Mouse (Mus musculus): ENCODE measurements around the gene Syne4. TPM values are rescaled to one million over a fixed set of nuclear protein-coding genes. Genes with fewer than 3 reads are reported as not detected.

The Syne4 gene
- total RNA-seq, 2 experiments from 2014 or later = 0.86 to 0.87 TPM

DNA sequence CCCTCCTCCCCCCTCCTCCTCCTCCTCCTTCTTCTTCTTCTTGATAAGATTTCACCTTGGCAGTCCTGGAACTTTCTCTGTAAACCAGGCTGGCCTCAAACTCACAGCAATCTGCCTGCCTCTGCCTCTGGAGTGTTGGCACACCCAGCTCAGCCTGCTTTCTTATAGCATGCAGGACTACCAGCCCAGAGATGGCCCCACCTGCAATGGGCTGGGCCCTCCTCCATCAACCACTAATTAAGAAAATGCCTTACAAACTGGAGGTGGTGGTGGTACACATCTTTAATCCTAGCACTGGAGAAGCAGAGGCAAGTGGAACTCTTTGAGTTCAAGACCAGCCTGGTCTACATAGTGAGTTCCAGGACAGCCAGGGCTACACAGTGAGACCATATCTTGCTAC lies 11.8 kb downstream of the Syne4 start:
- intact Hi-C loops (cut with DNase I) = no loop called here
- no peak for DNase-seq

DNA sequence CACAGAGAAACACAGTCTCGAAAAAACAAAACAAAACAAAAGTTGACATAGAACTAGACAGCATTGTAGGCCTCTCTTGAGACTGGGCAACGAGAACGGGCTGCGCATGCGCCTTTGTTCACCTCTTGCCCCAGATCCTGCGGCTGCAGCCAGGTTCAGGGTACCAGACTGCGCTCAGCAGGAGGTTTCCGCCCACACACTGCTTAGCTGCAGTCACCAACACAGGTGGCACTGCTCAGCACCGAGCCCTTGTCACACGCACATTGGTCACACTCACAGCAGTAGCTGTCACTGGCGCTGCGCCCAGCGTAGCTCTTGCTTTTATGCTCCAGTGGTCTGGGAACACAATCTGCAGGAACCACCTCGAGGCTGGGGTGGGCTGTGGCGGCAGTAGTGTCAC lies 12.5 kb downstream of the Syne4 start:
- intact Hi-C loops (cut with DNase I) = no loop called here
- DNase-seq = no peak

DNA sequence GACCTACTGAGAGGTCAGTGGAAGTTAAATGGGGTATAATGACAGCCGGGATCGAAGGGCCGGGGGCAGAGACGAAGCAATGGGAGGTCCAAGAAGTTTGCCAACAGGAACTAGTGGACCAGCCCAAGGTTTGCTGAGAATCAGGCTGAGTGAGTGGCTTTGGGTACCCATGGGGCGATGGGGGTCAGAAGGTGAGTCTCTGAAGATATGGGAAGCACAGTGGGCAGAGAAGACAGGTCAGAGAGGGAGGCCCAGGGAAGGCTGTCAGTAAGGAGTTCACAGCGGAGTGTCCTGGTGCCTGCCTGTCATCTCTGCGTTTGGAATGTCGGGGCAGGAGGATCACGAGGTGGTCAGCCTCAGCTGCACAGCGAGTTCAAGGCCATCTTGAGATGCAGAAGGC lies 13.8 kb downstream of the Syne4 start:
- intact Hi-C loops (cut with DNase I) = no loop called here
- no peak for DNase-seq

DNA sequence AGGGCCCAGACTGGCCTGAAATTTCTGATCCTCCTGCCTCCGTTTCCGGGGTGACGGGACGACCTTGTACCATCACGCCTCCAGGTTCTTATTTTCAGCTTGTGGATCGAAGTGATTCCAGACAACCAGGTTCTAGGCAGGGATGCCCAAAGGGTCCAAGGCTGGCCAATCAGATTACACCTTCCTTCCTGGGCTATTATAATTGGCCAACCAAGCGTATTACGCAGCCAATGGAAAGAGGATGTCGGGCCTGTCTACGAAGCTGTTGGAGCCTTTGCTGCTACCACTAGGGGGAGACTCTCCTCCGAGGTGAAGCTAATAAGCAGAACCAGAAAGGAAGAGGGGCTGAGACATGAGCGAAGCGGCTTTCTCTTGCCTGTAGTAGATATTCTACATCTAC lies 17.3 kb downstream of the Syne4 start:
- intact Hi-C loops (cut with DNase I) = no loop called here
- peak; percentile 78 to 83 for DNase-seq

DNA sequence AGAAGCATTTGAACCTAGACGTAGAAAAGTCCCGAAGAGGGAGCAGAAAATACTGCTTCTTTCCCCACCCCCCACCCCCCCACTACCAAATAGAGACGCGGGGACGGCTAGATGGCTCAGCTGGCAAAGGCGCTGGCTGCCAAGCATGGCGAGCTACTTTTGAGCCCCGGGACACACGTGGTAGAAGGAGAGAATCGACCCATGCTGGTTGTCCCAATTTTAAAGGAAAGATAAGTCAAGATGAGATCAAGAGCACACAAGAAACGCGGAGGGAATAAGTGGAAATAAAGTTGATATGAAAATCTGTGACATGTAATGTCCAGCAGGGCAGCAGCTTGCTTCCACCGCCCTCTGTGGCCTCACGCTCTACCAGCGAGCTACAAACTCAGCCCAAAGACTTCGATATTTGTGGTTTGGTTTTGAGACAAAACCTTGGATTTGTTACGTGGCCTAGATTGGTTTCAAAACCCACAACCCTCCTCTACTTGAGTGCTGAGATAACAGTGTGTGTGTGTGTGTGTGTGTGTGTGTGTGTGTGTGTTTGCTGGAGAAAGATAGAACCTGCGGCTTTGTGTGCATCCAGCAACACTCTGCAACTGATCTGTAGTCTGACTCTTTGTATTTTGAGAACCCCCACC lies 18.1 kb downstream of the Syne4 start:
- DNase-seq = no peak
- intact Hi-C loops (cut with DNase I) = no loop called here

DNA sequence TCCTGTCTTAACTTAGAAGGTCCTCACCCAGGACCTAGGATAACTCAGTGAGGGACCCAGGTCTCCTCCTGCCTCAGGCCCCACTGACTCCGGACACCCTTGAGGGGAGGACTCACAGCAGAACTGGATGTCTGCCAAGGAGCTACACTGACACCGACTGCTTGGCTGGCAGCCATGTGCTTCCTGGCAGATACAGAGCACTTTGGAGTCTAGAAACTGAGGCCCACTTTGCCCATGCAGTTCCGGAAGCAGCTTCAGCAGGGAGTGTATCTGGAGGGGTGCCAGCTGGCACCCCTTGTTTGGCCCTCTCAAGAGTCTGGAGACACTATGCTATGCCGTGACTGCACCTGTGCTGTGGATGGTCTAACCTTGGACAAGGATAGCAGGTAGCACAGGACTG lies 18.8 kb downstream of the Syne4 start:
- peak; percentile 70 to 80 for DNase-seq
- intact Hi-C loops (cut with DNase I) = no loop called here

DNA sequence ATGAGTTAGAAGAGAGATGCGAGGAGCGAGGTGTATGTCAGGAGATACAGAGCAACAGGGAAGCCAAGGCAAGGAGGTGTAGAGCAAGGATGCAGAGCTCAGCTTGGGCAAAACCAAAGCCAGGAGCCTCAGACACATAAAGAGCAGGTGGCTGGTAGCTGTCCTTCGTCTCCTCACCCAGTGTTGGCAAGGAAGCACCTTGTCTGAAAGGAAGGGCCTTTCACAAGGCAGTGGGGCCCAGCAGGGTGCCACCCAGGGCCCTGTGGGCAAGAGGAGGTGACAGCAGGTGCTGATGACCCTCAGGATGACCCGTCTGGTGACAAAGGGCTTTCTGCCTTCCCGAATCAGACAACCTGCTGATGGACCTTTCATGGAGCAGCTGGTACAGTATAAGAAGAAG lies 20.0 kb downstream of the Syne4 start:
- DNase-seq = no peak
- intact Hi-C loops (cut with DNase I) = no loop called here

DNA sequence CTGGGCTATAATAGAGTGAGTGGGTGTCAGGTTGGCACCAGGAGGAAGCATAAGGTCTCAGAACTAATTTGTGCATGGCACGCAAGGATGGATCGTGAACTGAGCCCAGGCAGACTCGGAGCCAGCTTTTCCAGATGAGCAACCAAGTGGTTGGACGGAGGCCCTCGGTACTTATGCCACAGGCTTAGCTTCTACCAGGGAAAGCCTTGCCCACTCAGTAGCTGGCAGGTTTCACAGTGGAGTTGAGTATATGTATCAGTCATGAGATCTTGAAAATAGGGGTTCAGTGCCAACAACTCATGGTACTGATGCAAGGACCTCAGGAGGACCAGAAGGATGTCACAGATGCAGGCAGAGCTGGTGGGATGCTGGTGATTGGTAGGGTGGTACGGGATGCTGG lies 21.1 kb downstream of the Syne4 start:
- no peak for DNase-seq
- intact Hi-C loops (cut with DNase I) = loop anchor here (2.0 kb wide), 1 partner anchor 97 kb away; no protein-coding TSS in a partner anchor

DNA sequence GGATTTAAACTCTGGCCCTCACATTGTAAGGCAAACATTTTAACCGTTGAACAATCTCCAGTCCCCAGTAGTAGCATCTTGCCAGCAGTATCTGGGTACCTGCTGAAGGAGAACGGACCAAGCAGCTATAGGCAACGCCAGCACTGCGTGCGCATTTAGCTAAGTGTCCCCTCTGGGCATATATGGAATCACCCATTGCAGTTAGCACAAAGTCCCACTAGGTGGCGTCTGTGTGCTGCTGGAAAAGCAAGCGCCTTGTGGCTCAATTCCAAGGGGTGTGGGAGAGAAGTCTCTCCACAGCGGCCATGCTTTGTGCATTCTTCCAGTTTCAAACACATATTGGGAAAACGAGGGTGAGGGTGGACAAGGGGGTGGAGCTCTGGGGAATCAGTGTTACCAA lies 21.8 kb downstream of the Syne4 start:
- intact Hi-C loops (cut with DNase I) = loop anchor here (2.0 kb wide), 1 partner anchor 96 kb away; no protein-coding TSS in a partner anchor
- peak; percentile 84 to 92 for DNase-seq

DNA sequence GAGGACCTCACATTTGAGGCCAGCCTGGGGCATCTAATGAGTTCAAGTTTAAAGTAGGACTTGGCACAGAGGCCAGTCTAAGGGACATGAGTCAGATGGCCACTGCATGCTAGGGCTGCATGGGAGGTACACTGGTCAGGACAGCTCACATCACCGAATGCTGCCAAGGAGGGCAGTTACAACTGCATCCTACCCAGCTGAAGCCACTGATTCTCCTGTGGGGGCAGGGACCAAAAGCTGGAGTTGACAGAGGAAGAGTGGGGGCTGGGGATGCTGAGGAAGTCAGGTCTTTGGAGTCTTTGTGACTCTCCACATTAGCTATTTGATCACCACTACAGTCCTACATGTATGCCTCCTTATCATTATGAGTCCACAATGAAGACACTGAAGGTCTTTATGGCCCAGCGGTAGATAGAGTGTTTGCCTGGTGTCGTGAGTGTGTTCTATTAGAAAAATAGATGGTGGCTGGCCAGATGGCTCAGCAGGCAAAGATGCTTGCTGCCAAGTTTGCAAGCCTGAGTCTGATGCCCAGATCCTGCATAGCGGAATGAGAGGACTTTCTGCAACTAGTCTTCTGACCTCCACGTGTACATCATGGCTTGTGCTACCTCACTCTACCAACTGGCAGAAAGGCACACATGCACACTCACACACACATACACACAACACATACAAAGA lies 25.0 kb downstream of the Syne4 start:
- no peak for DNase-seq
- intact Hi-C loops (cut with DNase I) = no loop called here

DNA sequence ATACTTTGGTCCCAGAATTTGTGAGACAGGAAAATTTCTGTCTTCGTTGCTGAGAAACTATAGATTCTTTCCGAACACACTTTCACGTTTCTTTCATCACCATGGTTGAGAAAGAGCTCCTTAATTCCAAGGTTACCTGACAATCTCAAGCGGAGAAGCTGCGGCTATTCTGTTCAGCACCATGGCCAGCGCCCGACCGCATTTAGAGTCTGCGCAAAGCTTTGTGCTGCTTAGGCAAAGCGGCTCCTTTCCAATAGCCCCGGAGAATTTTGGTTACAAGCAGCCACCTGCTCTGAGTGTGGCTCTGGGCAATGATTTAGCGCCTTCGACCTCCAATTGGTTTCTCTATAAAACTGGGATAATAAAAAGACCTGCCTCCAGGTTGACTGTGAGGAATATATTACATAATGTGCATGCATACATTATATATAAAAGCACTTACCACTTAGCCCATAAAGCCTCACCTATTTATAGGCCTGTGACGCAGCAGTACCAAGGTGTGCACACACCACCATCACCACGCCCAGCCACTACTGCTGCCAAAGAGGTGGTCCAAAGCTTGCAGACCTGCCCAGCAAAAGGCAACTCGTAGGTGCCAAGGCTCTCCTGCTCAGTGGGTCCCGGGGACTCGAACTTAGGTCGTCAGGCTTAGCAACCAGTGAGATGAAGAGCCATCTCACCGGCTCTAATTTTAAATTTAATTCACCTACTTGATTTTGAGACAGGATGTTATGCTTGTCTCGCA lies 32.2 kb downstream of the Syne4 start:
- peak; percentile 72 to 84 for DNase-seq
- intact Hi-C loops (cut with DNase I) = no loop called here

DNA sequence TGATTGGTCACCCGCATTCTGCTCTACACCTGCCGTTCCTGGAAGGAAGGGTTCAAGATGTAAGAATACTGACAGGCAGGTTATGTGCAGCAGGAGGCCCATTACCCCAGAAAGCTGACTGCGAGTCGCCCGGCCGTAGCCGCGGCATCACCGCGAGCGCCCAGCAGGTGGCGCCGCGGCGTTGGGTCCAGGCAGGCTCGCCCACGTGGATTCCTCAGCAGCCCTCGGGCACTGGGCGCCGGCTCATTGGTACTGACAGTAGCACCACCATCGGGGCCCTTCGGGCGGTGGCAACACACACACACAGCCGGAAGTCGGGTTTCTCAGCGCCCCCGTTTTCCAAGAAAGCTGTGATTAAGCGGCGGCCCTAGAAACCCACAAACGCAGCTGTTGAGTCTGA lies 33.2 kb downstream of the Syne4 start:
- intact Hi-C loops (cut with DNase I) = no loop called here
- peak; percentile 53 to 61 for DNase-seq

DNA sequence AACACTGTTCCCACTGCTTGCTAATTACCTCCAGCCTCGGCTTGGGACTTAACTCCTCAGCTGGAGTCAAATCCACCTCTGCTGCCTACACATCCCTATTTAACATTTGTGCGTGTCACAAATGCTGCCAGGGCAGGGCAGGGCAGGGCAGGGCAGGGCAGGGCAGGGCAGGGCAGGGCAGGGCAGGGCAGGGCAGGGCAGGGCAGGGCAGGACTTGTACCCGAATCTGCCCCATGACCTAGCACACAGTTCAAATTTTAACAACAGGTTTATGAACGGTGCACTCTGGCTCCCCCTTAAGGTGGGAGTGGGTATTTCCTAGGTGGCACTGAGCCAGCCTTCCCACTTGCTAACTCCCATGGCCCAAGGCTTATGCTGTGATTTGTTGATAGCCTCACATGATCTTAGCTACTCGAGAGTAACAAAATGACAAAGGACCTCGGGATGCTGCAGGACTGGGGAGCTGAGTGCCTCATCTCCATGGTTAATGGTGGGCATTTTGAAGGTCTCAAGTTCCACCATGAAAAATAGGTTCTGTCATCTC lies 38.7 kb downstream of the Syne4 start:
- DNase-seq = peak; percentile 60 to 82
- intact Hi-C loops (cut with DNase I) = no loop called here

DNA sequence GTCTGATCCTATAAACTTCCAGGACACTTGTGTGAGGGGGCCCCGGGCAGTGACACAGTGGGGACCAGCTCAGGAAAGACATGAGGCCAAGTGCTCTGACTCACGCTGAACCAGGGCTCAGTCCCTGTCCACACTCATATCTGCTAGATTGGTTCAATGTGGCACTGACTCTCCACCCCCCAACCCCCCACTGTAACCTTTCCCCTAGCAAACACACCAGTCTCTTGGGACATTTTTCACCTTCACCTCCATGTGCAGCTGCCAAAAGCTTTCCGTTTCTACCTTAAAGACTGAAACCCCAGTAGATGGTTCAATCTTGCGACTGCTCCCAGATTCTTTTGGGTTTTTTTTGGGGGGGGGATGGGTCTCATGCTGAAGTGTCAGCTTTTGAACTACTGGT lies 39.5 kb downstream of the Syne4 start:
- intact Hi-C loops (cut with DNase I) = no loop called here
- no peak for DNase-seq

DNA sequence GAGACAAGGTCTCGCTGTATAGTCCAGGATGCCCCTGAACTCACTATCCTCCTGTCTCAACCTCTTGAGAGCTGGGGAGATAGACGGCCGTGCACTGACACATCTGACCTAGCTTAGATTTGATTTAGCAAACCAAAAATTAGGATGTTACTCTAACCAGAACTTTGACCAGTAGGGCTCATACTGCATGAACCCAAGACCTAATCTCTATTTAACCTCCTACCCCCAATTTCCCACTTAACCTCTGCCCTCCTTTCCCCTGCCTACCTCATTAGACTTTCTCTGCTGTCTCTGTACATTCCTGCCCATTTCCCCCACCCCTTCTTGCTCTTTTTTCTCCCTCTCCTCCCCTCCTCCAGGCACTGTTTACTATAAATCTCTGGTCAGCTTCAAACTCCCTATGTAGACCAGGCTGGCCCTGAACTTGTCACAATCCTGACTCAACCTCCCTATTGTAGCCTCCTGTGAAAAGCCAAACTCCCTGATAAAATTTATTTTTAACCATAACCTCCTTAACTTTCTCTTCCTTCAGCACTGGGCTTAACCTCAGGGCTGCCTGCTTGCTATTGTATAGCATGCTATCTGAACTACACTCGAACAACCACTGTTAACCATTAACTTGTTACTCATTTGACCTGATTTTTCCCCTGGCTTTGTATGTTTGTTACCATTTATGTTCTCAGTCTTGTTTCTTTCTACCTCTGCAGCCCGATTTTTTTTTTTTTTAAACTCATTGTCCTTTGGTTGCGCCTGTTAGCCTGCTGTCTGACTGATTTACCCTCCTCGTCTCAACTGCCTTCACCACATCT lies 44.0 kb downstream of the Syne4 start:
- DNase-seq = no peak

DNA sequence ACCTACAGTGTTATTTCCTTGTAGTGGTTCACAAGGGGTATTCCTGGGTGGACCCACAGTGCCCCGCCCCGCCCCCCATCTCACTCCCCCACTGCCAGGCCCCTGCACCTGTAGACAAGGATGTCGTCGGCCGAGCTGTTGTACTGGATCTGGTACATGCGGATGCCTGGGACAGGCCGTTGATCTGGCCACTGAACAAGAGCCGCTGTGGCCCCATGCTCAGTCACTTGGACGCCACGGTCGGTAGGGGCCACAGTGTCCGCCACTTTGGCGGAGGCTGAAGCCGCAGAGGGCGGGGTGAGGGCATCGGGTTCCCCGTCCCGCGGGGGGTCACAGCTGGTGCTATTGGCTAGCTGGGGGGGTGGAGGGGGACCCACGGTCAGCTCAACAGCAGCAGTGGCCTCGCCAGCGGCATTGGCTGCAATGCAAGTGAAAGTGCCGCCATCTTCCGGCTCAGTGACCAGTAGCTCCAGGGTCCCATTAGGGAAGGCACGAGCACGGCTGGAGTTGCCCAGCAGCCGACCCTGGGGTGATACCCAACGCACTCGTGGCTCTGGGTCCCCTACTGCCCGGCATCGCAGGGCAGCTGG lies 44.8 kb downstream of the Syne4 start:
- DNase-seq = no peak
- intact Hi-C loops (cut with DNase I) = no loop called here

More for the DNA sequence above, 44.0 kb downstream of the Syne4 start:
- intact Hi-C loops (cut with DNase I) = no loop called here

DNA sequence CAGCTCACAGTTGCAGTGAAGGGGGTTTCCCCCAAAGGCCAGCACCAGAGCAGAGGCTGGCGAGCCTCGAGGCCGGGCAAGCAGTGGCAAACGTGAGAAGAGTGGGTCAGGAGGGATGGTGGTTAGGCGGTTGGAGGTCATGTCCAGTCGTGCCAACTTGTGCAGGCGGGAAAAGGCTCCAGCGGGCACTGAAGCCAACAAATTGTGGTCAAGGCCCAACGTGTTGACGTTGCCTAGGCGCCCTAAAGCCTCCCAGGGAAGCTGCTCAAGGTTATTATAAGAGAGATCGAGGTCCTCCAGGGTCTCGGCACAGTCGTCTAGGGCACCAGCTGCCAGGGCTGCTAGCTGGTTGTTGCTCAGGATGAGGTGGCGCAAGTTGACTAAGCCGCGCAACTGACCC lies 45.4 kb downstream of the Syne4 start:
- DNase-seq = no peak
- intact Hi-C loops (cut with DNase I) = no loop called here

DNA sequence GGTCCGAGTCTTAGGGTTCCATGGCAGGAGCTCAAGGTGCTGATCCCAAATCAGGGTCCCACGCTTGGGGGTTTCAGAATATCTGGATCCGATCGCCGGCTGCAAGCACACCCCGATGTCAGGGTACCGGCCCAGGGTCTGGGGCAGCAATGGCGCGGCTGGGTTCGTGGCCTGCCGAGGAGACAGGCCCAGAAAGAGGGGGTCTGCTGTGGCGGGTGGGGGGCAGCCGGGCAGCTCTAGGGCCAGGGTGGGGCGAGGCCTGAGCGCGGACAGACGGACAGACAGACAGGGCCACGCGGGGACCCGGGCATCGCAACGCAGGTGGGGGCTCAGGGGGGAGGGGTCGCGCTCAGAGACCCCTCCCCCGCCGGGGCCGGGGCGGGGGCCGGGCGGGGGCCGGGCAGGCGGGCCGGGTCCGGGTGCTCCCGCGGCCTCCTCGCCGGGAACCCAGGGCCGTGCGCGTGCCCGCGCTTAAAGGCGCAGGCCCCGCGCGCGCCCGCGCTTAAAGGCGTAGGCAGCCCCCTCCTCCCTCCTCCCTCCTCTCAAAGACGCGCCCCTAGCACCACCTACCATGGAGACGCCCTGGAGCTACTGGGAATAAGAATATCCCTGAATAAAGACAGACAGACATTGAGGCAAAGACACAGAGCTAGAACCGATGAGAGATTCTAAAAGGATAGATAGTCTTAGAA lies 48.2 kb downstream of the Syne4 start, which contains the start of gene Lrfn3:
Gene Lrfn3, minus strand, starts transcription at position 121 of the 692 bp plus-strand sequence.
- intact Hi-C loops (cut with DNase I) = no loop called here
- DNase-seq = peak; percentile 20 to 24

DNA sequence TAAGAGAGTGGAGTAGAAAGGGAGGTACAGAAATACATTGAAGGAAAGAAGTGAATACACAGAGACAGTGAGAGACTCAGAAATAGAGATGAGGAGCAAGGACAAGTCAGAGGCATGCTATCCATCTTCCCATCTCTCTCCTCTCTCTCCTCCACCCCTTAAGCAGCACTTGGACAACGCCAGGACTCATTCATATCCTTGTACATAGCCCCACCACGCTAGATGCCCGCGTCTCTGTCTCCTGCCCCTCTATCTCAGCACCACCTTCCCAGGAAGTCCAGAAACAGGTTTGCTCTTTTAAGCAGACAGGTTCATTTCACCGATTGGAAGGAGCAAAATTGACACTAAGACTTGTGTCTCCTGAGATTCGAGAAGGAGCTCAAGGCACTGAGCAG lies 48.7 kb downstream of the Syne4 start:
- intact Hi-C loops (cut with DNase I) = no loop called here
- DNase-seq = no peak

DNA sequence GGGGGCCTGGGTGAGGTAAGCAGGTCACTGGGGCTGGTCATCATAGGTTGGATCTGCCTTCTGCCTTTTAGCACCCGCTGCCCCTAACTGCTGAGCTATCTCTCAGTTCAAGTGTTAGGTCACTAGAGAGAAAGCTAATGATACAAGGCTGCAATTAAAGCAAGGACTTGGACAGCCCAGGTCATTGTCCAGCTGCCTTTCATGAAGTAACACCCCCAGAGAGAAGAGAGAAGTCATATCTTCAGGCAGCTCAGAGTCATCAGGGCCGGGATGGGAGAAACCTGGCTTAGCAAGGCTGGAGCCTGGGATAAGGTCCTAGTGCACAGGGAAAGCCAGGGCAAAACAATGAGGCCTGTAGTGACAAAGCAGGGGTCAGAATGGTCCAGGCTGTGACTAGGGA lies 52.9 kb downstream of the Syne4 start:
- intact Hi-C loops (cut with DNase I) = no loop called here
- DNase-seq = no peak

All from heart, postnatal 10 days (tissue).